Mouse (Mus musculus) spleen, adult 2 months (tissue): Measurements from ENCODE around the gene 4930442H23Rik.
"Not testable (repeated sequence)": the region's sequence is repeated elsewhere in the genome, so short reads cannot be mapped to it uniquely, and the experiment has no call there.

Experiments used
- CTCF ChIP-seq: fragments of 200-500 bp; IDR thresholded peaks from 2 replicates; pipeline ENCODE4 v1.5.1; 2011; ENCODE audit warnings: mild to moderate bottlenecking, inconsistent platforms; ENCODE audit not compliant: insufficient read depth, insufficient read length, insufficient replicate concordance; ENCODE audit errors: extremely low read depth
- POLR2A ChIP-seq: fragments of 200-500 bp; IDR thresholded peaks from 2 replicates; pipeline ENCODE4 v1.6.1; 2011; ENCODE audit warnings: low read depth, low read length, inconsistent platforms

DNA sequence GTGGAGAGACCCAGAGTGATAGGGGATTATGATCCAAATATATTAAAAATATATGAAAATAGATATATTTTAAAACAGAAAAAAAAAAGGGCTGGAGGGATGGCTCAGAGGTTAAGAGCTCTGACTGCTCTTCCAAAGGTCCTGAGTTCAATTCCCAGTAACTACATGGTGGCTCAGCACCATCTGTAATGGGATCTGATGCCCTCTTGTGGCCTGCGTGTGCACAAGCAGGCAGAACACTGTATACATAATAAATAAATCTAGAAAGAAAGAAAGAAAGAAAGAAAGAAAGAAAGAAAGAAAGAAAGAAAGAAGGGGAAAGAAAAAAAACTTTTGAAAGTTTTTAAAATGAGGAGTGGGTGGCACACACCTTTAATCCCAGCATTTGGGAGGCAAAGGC, 33.6 kb upstream of the 4930442H23Rik start:
- not testable (repeated sequence) for TF ChIP-seq POLR2A
- TF ChIP-seq CTCF = peak; percentile 29; the same call in 1 of the 2 replicates
